In the genomic region with DNA sequence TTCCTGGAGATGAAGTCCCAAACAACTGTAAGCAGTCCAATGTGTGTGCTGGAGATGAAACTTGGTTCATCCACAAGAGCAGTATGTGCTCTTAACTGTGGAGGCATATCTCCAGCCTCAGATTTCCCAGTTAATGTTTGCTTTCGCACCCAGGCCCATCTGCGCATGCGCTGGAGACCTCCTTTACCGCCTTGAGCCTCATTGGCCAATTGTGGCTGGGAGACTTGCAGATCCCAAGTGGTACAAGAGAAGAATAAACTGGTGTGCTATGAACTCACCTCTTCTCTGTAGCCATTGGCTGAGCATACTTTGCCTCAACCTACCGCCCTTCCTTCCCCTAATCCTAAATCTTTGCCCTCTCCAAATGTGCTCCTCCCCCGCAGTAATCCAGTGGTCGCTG, we compare ENCODE assay signal across 33 mouse cellular contexts. TPM values are rescaled to one million over a fixed set of nuclear protein-coding genes. Genes with fewer than 3 reads are reported as not detected.
DNase-seq lines count a peak whose midpoint lies in the region; ATAC-seq and TF ChIP-seq lines count a peak whose summit lies in the region.
"Had no signal": no experiment of that assay in that cellular context is flagged by ENCODE, and none has a peak within 500 bp of the region (broad histone marks: within the 10 kb centered on the region; RNA-seq: fewer than 3 reads in every experiment).

No protein-coding gene starts in this region.

- no peaks in the 10 kb centered on the region for H3K9me3 ChIP-seq in lung, embryonic 14.5 days (ENCODE audit: low read depth, low read length)
- H3K9me3 ChIP-seq: heart, embryonic 10.5 days; heart, embryonic 13.5 days had no signal

- no peak for ATAC-seq in lung, embryonic 14.5 days (ENCODE audit: insufficient read depth)
- ATAC-seq in erythroid progenitor cell, adult 5-6 weeks (replicated peaks; ENCODE audit: low FRiP score, poor library complexity, severe bottlenecking): 0 out of 2 replicates have a peak, but pooled peaks have one; percentile 8
- ATAC-seq: forebrain, embryonic 14.5 days; forebrain, postnatal 0 days; hindbrain, postnatal 0 days; intestine, embryonic 16.5 days had no signal

- no peaks in the 10 kb centered on the region for H3K27me3 ChIP-seq in lung, embryonic 14.5 days (ENCODE audit: insufficient read depth, low read length)
- no peaks in the 10 kb centered on the region for H3K27me3 ChIP-seq in small intestine, adult 2 months (ENCODE audit: control insufficient read depth, insufficient read depth, low read length)
- H3K27me3 ChIP-seq: CH12.LX; heart, embryonic 13.5 days had no signal

- peak; percentile 2 for DNase-seq in gastrocnemius, adult 2 months
- no peak for DNase-seq in gastrocnemius, adult 8-10 months (ENCODE audit: low spot score in 2 of 2)
- DNase-seq in lung, embryonic 14.5 days: peak; percentile 18
- DNase-seq in lung, postnatal 4 days: no peak
- no peak for DNase-seq in left cerebral cortex, adult 8-10 months (ENCODE audit: low spot score in 2 of 2)
- no peak for DNase-seq in left cerebral cortex, postnatal 10 days (ENCODE audit: extremely low spot score in 1 of 2, low spot score in 2 of 2)
- DNase-seq: adrenal gland, postnatal 10 days; adrenal gland, postnatal 36 days; B cell, adult 2 months; cerebellum, adult 2 months; cerebellum, adult 9-11 months; cerebellum, postnatal 25 days; forebrain, postnatal 0 days; gastrocnemius, postnatal 10 days; gastrocnemius, postnatal 36 days; heart, adult 2 months; heart, postnatal 14 days had no signal

- H3K4me1 ChIP-seq in lung, embryonic 14.5 days (ENCODE audit: insufficient read depth): no peaks in the 10 kb centered on the region
- H3K4me1 ChIP-seq in small intestine, adult 2 months (ENCODE audit: control insufficient read depth, insufficient read depth, insufficient read length, low read length): peaks cover 23% of the 10 kb centered on the region; the same call in 1 of the 2 replicates

- no peak for TF ChIP-seq POLR2A in small intestine, adult 2 months (IDR thresholded peaks at IDR 0.05; ENCODE audit: low read depth, low read length)

- no peak overlapping the region for H3K9ac ChIP-seq in lung, embryonic 14.5 days
- H3K9ac ChIP-seq: forebrain, postnatal 0 days; heart, embryonic 13.5 days; hindbrain, embryonic 14.5 days had no signal

- no peak for TF ChIP-seq CTCF in gastrocnemius, adult 2 months (IDR thresholded peaks at IDR 0.05)
- no peak for TF ChIP-seq CTCF in lung, embryonic 14.5 days (IDR thresholded peaks at IDR 0.05; ENCODE audit: low read depth)
- no peak for TF ChIP-seq CTCF in small intestine, adult 2 months (IDR thresholded peaks at IDR 0.05; ENCODE audit: extremely low read depth, insufficient read length, insufficient replicate concordance, low read depth, low read length)

- H3K36me3 ChIP-seq in lung, embryonic 14.5 days (ENCODE audit: insufficient read depth): no peaks in the 10 kb centered on the region
- H3K36me3 ChIP-seq in small intestine, adult 2 months (ENCODE audit: control insufficient read depth, insufficient read depth, low read length): no peaks in the 10 kb centered on the region
- H3K36me3 ChIP-seq: heart, embryonic 10.5 days; heart, embryonic 13.5 days had no signal

- intact Hi-C loops in gastrocnemius, adult 2 months (cut with DNase I): no loop called here
- intact Hi-C loops in left cerebral cortex, postnatal 10 days (cut with DNase I): no loop called here

- WGBS in lung, embryonic 14.5 days: 72% methylated on average over 7 of the region's 7 CpGs
- WGBS in small intestine, adult 2 months: 78% methylated on average over 7 of the region's 7 CpGs

- H3K4me2 ChIP-seq in lung, embryonic 14.5 days: no peak overlapping the region
- H3K4me2 ChIP-seq: heart, embryonic 13.5 days; hindbrain, embryonic 14.5 days had no signal

- H3K27ac ChIP-seq in gastrocnemius, adult 2 months: no peak overlapping the region
- no peak overlapping the region for H3K27ac ChIP-seq in lung, embryonic 14.5 days (ENCODE audit: low read depth)
- peak overlapping the region; percentile 49; the same call in 1 of the 2 replicates for H3K27ac ChIP-seq in small intestine, adult 2 months (ENCODE audit: insufficient read depth, low read depth, low read length)
- H3K27ac ChIP-seq: heart, adult 2 months; heart, embryonic 10.5 days; heart, embryonic 13.5 days; hindbrain, embryonic 14.5 days; hindbrain, postnatal 0 days had no signal

- no peak overlapping the region for H3K4me3 ChIP-seq in gastrocnemius, adult 2 months
- H3K4me3 ChIP-seq in lung, embryonic 14.5 days (ENCODE audit: low read depth, low read length): no peak overlapping the region
- no peak overlapping the region for H3K4me3 ChIP-seq in small intestine, adult 2 months (ENCODE audit: low read depth, low read length)
- H3K4me3 ChIP-seq: heart, adult 2 months; heart, embryonic 10.5 days; heart, embryonic 13.5 days had no signal

RNA-seq across cellular contexts. Expression of a gene that starts 11.9 kb away (rescaled TPM):
- total RNA-seq in gastrocnemius, adult 2 months (2021): 1 to 10 TPM; 2.6 to 3.1 TPM
- total RNA-seq in gastrocnemius, adult 8-10 months (2022): 1 to 10 TPM; 1.9 to 2.9 (median 2.4) TPM
- polyA plus RNA-seq in lung, embryonic 14.5 days (2014; fragmentation: Nextera tagmentation; extraction: Ambion mirVana): 18.0 and 24.2 TPM in 2 replicates
- 1.8 and 6.7 TPM in 2 replicates for total RNA-seq in erythroid progenitor cell, adult 5-6 weeks (2015; ENCODE audit: low replicate concordance)
- total RNA-seq in erythroid progenitor cell, adult 5-6 weeks (2017; ENCODE audit: low replicate concordance): 1.0 and 17.8 TPM in 2 replicates
- polyA plus RNA-seq in small intestine, adult 2 months (2012; rRNA removed): 27.9 and 78.8 TPM in 2 replicates
- total RNA-seq in left cerebral cortex, adult 8-10 months (2022): under 1 TPM; 0.62 to 0.99 (median 0.82) TPM
- 1 to 10 TPM in 1 of 2 experiments, under 1 TPM in 1; 0.67 to 1.1 TPM for total RNA-seq in left cerebral cortex, postnatal 10 days (2021)

RNA-seq across cellular contexts. Expression of a gene that starts 13.2 kb away (rescaled TPM):
- 10 to 100 TPM; 69.3 to 76.7 TPM for total RNA-seq in gastrocnemius, adult 2 months (2021)
- 10 to 100 TPM; 73.7 to 90.1 (median 78.3) TPM for total RNA-seq in gastrocnemius, adult 8-10 months (2022)
- 96.9 and 104 TPM in 2 replicates for polyA plus RNA-seq in lung, embryonic 14.5 days (2014; fragmentation: Nextera tagmentation; extraction: Ambion mirVana)
- total RNA-seq in erythroid progenitor cell, adult 5-6 weeks (2015; ENCODE audit: low replicate concordance): 69.6 and 70.0 TPM in 2 replicates
- total RNA-seq in erythroid progenitor cell, adult 5-6 weeks (2017; ENCODE audit: low replicate concordance): 53.6 and 56.5 TPM in 2 replicates
- polyA plus RNA-seq in small intestine, adult 2 months (2012; rRNA removed): 23.4 and 44.2 TPM in 2 replicates
- 100 to 1,000 TPM; 138 to 159 (median 149) TPM for total RNA-seq in left cerebral cortex, adult 8-10 months (2022)
- 100 to 1,000 TPM; 117 to 121 TPM for total RNA-seq in left cerebral cortex, postnatal 10 days (2021)

RNA-seq across cellular contexts. Expression of a gene that starts 18.9 kb away (rescaled TPM):
- 1 to 10 TPM; 4.9 to 6.4 TPM for total RNA-seq in gastrocnemius, adult 2 months (2021)
- 1 to 10 TPM; 5.2 to 7.0 (median 6.2) TPM for total RNA-seq in gastrocnemius, adult 8-10 months (2022)
- polyA plus RNA-seq in lung, embryonic 14.5 days (2014; fragmentation: Nextera tagmentation; extraction: Ambion mirVana): 4.1 and 4.6 TPM in 2 replicates
- total RNA-seq in erythroid progenitor cell, adult 5-6 weeks (2015; ENCODE audit: low replicate concordance): 39.0 and 53.3 TPM in 2 replicates
- 45.6 and 48.8 TPM in 2 replicates for total RNA-seq in erythroid progenitor cell, adult 5-6 weeks (2017; ENCODE audit: low replicate concordance)
- 8.3 and 18.3 TPM in 2 replicates for polyA plus RNA-seq in small intestine, adult 2 months (2012; rRNA removed)
- 10 to 100 TPM; 20.2 to 22.5 (median 22.0) TPM for total RNA-seq in left cerebral cortex, adult 8-10 months (2022)
- total RNA-seq in left cerebral cortex, postnatal 10 days (2021): 10 to 100 TPM; 17.3 to 18.1 TPM

RNA-seq across cellular contexts. Expression of a gene that starts 34.0 kb away (rescaled TPM):
- total RNA-seq in gastrocnemius, adult 2 months (2021): not detected
- under 1 TPM in 1 of 4 experiments, not detected in 3; 0.38 TPM for total RNA-seq in gastrocnemius, adult 8-10 months (2022)
- polyA plus RNA-seq in lung, embryonic 14.5 days (2014; fragmentation: Nextera tagmentation; extraction: Ambion mirVana): 0.24 TPM in 1 of 2 replicates, not detected in the other
- 2.2 TPM in 1 of 2 replicates, not detected in the other for total RNA-seq in erythroid progenitor cell, adult 5-6 weeks (2015; ENCODE audit: low replicate concordance)
- total RNA-seq in erythroid progenitor cell, adult 5-6 weeks (2017; ENCODE audit: low replicate concordance): 0.98 and 1.5 TPM in 2 replicates
- polyA plus RNA-seq in small intestine, adult 2 months (2012; rRNA removed): 2.0 and 4.3 TPM in 2 replicates
- under 1 TPM in 3 of 4 experiments, not detected in 1; 0.27 to 0.84 (median 0.43) TPM for total RNA-seq in left cerebral cortex, adult 8-10 months (2022)
- total RNA-seq in left cerebral cortex, postnatal 10 days (2021): not detected
- total RNA-seq: adrenal gland, adult 18-20 months; gastrocnemius, postnatal 36 days; granulocyte monocyte progenitor cell, adult 5-6 weeks; heart, adult 2 months; heart, postnatal 14 days; MEL had no signal
- polyA plus RNA-seq: embryonic facial prominence, embryonic 14.5 days; forebrain, embryonic 11.5 days; forebrain, embryonic 14.5 days; forebrain, postnatal 0 days; hindbrain, embryonic 11.5 days; hindbrain, embryonic 14.5 days; hindbrain, postnatal 0 days; inflammation-experienced regulatory T-cells, adult 6 months had no signal

RNA-seq across cellular contexts. Expression of a gene that starts 36.5 kb away (rescaled TPM):
- total RNA-seq in gastrocnemius, adult 2 months (2021): 10 to 100 TPM; 33.4 to 41.9 TPM
- 10 to 100 TPM; 28.7 to 34.0 (median 30.9) TPM for total RNA-seq in gastrocnemius, adult 8-10 months (2022)
- 0.43 and 0.58 TPM in 2 replicates for polyA plus RNA-seq in lung, embryonic 14.5 days (2014; fragmentation: Nextera tagmentation; extraction: Ambion mirVana)
- total RNA-seq in erythroid progenitor cell, adult 5-6 weeks (2015; ENCODE audit: low replicate concordance): not detected in 2 replicates
- total RNA-seq in erythroid progenitor cell, adult 5-6 weeks (2017; ENCODE audit: low replicate concordance): 0.26 and 1.3 TPM in 2 replicates
- polyA plus RNA-seq in small intestine, adult 2 months (2012; rRNA removed): 8.0 and 15.0 TPM in 2 replicates
- 1 to 10 TPM; 1.7 to 2.4 (median 2.1) TPM for total RNA-seq in left cerebral cortex, adult 8-10 months (2022)
- 1 to 10 TPM; 3.1 to 3.3 TPM for total RNA-seq in left cerebral cortex, postnatal 10 days (2021)
- total RNA-seq: granulocyte monocyte progenitor cell, adult 5-6 weeks had no signal
- polyA plus RNA-seq: inflammation-experienced regulatory T-cells, adult 6 months had no signal

Comparison
In these comparisons a context has a peak if more than half of its experiments do, and no peak if none do; other contexts are left out.
1. DNase-seq: peak in gastrocnemius, adult 2 months (single experiment) and lung, embryonic 14.5 days (single experiment); none in gastrocnemius, adult 8-10 months (0 of 2), lung, postnatal 4 days (0 of 2), left cerebral cortex, adult 8-10 months (0 of 2) and left cerebral cortex, postnatal 10 days (0 of 2).